Mouse (Mus musculus): ENCODE measurements around the gene Tfip11.

GRCm38 (mm10) chr5:112384805-112385472, 58.8 kb downstream of the Tfip11 start:
- TF ChIP-seq CTCF (IDR thresholded peaks at IDR 0.05; ENCODE audit: extremely low read depth, insufficient read depth, low read length) (no peak), POLR2A (IDR thresholded peaks at IDR 0.05; ENCODE audit: extremely low read depth, insufficient read depth, low read length) (no peak)

Data from cortical plate, adult 2 months (tissue).